Mouse (Mus musculus) hematopoietic stem cell, adult 5-6 weeks (primary cell): ENCODE measurements around the gene Tnip3. TPM values are rescaled to one million over a fixed set of nuclear protein-coding genes. Genes with fewer than 3 reads are reported as not detected.

ENCODE experiments used
- ATAC-seq, 2 experiments: fragments of 125-278 bp in 1 of 2; replicated peaks in 1 of 2; 2 replicates each; pipeline ENCODE4 v1.8.0; 2016 to 2017; ENCODE audit warnings: inconsistent platforms in 2 of 2, mild to moderate bottlenecking in 2 of 2, moderate number of reproducible peaks in 2 of 2, low read depth in 1 of 2, moderate TSS enrichment in 1 of 2; ENCODE audit not compliant: low FRiP score in 2 of 2, poor library complexity in 2 of 2, severe bottlenecking in 2 of 2, insufficient read depth in 1 of 2, low TSS enrichment in 1 of 2
- total RNA-seq: library from RNA; stranded (forward); fragments of 172-1452, 232-1000 nt; gene quantifications from 2 replicates; pipeline ENCODE4 v1.2.3, GENCODE M21; 2017

Tnip3 gene
- 71.3 and 73.5 TPM in 2 replicates for total RNA-seq

DNA sequence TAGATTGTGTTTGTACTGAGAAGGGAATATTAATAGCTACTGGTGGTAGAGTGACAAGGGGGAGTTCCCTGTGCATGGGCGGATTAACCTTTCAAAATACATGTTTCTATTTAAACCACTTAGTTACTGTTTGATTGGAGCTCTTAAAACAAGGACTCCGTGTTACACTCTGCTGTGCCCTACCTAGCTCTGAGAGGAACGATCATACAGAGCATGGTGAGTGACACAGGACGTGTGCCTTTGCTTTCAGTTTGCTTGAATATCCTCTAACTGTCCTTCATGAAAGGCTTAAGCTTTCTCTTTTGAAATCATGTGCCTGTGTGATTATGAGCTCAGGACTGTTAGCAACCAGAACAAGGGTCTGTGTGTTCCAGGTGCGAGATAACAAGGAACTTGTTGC, at the start of gene Tnip3:
Tnip3 (plus strand) TSS at position 122 of the 400 bp plus-strand sequence.
- ATAC-seq: peak; percentile 33 to 70; a peak in 3 of 4 replicates

DNA sequence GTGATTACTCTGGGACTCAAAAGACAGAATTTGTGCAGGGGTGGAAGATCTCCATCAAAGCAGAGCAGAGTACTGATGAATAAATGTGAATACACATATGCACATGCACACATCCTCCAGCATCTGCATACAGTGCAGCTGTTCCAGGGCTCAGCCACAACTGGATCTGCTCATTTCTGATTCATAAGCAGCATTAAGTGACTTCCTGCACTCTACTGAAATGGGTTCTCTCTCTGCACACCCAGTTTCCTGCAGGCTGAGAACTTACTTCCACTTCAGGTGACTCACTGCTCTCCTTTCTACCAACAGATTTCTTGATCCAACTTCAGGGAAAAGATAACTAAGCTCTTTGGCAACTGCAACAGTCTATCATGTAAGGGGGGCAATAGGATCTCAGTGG, 26.3 kb upstream of the Tnip3 start:
- peak; percentile 36 to 53; a peak in 3 of 4 replicates for ATAC-seq

DNA sequence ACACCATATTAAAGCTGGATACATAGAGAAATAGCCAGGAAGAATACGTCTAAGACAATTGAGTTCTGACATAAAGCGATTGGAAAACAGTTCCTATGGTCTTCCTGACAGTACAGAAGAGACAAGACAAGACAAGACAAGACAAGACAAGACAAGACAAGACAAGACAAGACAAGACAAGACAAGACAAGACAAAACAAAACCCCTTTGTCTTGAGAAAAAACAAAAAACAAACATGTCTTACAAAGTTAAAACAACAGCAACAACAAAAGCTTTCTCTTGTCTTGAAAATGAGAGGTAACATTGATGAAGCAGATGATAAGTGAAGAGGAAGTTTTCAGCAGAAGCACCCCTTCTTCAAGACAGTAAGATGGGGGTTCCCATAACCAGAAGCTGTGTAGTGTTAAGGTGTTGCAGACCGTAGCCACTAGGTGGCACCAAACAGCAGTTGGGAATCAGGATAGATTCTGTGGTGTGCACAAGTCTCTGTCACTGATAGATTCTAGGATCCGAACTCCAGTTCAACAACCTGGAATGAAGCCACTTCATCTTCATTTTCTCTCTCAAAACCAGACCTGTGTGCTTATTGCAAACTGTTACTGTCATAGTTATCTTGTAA, 15.0 kb upstream of the Tnip3 start:
- ATAC-seq: peak; percentile 87 to 91

DNA sequence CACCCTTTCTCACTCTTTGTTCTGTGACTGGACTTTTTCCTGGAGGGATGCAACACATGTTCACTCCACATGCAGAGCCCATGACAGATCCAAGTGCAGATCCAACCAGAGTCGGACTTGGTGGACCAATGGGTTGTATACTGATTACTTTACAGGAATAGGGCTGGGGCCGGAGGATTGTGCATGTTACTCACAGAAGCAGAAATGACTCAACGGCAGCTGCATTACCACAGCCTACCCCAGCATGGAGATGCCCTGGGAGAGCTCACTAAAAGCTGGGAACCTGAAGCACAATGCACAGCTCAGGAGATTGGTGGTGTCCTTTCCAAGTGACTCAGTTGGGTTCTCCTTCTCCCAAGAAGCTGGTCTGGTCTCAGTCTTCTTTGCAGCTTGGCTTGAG, 11.3 kb upstream of the Tnip3 start:
- ATAC-seq: no peak

DNA sequence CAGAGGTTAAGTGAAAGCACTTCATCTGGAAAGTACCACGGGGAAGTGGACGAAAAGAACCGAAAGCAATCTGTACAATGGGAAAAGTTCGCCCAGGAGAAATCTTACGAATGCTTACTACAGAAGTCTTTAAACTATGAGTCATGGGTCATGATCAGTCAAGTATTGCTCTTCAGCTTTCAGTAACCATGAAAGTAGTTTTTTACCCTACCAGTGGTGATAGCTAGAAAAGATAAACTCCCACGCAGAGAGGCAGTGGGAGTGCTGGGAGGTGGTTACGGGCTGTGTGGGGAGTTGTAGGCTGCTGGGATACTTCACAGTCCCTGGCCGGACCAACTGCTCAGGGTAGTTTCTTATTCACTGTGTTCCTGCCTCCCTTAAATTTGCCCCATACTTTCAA, 8.4 kb upstream of the Tnip3 start:
- ATAC-seq: no peak

DNA sequence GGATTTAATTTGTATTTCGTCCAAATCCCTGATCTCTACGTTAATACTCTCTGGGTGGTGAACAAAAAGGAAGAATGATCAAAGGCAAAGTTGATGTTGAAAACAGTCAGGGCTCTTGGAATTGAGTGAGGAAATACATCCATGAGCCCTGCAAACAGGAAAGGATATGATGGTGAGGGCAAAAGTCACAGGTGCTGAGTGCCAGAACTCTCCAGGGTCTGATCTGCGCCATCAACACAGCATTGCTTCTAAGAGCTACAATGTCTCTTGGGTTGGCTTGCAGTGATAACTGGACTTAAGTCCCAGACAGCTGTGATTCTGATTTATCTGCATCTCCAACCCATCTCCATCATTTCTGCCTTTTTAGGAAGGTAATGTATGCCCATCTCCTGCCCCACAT, 4.3 kb upstream of the Tnip3 start:
- ATAC-seq: no peak

DNA sequence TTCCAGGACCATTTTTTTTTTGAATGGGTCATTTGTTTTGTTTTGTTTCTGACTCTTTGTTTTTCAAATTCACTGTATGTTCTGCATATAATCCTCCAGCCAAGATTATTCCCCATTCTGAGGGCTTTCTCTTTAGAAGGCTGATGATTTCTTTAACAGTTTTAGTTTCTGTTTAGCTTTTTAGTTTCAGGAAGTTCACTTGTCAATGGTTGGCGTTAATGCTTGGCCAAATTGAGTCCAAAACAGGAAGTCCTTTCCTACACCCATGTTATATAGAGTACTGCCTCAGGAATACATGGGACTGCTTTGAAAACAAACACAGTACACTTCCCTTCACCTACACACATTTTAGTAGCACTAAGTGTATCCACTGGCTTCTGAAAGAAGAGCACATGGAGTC, 2.8 kb downstream of the Tnip3 start:
- ATAC-seq: peak; percentile 78 to 87

DNA sequence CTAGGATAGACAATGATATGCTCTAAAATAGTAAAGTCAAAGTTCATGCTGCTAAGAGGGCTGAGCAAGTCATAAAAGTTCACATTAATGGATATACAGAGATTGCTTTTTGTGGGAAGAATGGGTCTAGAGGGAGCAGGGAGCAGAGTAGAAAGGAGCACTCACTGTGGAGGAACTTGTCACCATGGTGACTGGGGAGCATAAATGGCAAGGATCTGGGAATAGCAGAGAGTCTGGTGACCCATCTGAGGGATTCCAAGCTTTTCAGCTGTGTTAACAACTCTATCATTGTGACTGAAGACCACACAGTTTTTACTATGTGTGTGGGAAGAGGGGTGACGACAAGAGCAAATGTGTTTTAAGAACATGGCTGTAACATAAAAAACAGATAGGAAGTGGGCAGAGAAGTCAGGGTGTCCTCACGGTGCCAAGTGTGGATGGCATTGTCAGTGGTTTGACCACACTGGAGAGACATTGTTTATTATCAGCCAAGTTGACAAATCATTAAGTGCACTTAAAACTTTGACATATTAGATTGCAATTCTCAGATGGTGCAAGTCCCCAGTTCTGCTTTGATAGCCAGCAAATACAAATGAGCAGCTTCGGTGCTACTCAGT, 6.2 kb downstream of the Tnip3 start:
- peak in 1 of 2 experiments; percentile 47; a peak in 2 of 4 replicates for ATAC-seq

DNA sequence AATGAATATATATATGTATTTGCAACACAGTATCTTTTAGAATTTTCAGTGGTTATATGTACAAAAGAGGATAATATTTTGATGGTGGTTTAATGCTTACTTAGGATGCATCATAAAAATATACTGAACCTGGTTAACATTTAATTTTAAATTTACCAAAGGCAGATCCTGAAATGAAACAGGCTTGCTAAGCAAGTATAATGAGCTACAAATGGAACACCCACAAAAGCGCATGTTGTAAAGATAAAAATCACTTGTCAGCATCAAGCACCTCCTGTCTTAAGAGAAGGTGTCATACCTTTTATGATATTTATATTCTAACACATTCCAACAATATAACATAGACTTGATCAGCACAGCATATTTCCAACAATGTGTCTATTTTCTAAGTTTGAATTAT, 8.6 kb downstream of the Tnip3 start:
- no peak for ATAC-seq

DNA sequence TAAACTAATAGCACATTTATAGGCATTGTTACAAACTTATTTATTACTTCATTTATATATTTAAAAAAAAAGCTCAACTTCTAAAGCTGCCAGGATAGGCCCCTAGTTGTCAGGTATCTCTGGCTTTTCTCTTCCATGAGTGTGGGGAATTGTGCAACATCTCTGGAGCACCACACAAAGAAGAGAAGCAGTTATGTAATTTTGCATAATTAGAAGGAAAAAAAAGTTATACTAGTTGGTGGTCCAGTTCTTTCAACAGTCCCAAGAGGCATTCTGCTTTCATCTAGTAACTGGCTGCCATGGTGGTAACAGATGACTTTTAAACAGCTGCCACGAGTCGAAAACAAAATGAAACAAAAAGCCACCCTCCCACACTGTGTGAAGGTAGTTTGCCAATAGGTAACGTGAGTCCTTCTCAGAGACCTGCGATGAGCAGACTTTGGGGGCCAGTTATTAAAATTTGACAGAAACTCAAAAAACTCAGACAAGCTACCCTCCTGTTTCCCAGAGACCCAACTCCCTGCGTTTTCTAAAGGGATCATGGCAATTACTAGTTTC, 12.3 kb downstream of the Tnip3 start:
- no peak for ATAC-seq

DNA sequence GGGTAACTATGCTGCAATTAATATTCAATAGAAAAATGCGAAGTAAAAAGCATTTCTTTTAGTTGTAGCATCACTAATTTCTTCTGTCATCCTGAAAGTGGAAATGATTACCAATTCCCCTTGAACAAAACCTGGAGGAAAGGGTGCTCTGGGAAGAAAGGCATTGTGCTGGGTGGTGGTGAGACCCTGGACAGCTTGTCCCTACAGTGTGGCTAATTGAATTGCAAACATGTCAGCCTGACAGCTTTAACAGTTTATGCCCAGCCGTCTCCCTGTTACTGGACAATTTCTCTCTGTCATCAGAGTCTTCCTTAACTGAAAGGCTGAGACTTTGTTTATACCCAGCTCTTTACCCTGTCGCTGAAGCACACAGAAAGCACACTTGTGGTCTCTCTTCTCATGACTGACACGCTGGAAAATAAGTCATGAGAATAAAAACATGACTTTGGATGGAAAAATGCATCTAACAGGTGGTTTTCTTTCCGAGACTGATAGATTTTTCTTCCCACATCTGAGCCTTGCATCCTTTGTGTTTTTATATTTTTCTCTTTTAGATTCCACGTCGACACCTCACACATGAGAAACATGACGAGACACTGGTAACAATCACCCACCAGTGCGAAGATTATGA, 13.0 kb downstream of the Tnip3 start:
- no peak for ATAC-seq

DNA sequence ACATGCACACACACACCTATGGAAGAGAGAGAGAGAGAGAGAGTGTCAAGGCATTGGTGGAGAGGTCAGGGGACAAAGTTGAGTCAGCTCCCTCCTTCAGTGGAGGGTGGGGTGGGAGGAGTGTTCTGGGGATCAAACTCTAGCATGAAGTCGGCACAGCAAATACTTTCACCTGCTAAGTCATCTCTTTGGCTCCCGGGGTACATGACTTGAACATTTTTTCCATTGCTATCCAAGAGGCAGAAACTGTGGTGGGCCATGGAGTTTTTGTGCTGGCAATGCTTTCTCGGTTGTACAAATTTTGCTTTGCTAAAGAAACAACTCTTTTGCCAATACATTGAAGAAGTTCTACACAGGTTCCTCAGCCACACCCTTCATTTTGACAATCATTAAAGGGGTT, 13.8 kb downstream of the Tnip3 start:
- ATAC-seq: no peak

DNA sequence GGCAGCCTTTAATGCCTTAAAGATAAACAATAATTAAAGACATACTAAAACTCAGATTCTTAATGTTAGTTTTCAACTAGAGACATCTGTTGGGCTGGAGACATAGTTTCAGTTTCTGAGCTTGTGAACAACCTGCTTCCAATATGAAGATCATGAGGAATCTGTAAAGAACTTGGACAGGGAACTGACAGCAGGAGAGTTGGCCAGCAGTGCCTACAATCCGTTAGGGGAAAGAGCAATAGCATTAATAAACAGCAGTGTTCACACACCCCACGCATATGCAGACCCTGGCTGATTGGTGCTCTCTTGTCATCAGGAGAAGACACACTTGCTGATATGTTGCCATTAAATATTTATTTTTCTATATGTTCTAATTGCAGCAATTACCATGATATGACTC, 15.0 kb downstream of the Tnip3 start:
- ATAC-seq: no peak

DNA sequence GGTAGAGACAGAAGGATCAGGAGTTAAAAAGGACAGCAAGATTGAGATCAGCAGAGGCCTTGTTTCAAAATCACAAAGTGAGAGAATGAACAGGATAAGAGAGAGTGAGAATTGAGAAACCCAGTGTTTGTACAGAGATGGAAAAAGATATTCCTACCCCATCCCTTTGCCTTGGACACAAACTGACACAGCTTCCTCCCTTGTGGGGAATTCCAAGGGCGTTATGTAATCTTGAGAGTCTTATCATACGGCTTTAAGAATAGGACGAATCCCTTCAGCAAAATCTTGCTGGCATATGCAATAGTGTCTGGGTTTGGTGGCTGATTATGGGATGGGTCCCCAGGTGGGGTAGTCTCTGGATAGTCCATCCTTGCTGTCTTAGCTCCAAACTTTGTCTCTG, 16.0 kb downstream of the Tnip3 start:
- no peak for ATAC-seq

DNA sequence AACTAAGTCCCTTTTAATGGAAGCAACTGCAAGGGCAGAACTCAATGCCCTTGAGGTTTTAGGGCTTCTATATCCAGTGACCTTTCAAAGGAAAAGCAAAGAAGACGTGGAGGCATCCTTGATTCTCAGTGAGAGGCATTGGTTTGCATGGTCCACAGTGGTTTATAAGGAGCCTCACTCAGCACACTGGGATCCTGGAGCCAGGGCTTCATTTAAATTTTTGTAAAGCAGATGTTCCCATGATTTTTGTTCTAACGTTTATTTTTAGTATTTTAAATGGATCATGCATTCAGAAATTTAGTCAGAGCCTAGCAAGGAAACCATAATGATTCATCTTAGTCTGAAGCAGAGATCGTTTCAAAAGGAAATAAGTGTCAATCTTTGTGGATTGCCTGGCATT, 17.3 kb downstream of the Tnip3 start:
- ATAC-seq: no peak

DNA sequence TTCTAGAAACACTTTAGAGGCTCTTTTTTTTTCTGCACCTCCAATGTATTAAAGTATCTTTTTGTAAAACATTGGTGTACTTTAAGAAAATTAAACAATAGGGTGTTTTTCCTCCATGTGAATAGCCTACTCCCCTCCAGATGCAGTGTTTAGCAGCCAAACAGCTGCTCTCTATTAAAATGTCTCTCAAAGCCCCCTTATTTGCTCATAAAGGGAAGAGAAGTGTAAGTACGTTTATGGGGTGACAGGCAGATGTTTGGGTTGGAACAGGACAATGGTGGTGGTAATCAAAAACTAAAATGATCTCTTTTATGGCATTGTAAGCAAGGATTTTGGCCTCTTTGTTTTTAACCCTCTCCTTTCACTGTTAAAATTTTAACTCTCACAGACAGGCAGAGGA, 17.8 kb downstream of the Tnip3 start:
- ATAC-seq: no peak

DNA sequence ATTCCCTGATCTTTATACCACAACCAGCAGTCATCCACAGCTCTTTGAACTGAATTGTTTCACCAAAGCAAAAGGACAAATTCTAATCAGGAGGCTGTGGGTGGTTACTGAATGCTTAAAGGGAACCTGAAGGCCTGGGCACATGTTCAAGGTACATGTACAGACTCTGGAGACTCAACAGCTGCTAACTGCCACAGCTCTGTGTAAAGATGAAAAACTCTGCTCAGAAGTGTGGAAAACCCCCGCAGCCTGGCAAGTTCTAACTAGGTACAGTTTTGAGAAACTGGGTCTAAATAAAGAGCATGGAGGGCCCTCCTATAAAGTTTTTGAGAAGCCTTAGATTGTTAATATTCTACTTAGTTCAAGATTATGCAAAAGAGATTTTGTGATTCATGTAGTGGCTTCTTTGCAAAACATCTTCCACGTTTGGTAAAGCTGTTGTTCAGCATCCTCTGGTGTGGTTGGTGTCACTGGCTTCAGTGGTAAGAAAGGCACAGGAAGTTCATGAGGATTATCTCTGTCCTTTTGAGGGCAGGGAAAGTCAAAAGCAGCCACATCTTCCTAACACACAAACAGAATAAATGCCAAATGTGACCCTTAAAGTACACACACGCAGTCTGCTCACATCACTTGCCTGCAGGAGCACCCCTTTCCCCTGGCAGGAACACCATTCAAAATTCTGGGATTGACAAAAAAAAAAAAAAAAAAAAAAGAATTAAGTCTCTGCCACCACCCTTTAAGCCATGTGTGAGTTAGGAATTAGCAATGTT, 39.0 kb downstream of the Tnip3 start:
- no peak for ATAC-seq

DNA sequence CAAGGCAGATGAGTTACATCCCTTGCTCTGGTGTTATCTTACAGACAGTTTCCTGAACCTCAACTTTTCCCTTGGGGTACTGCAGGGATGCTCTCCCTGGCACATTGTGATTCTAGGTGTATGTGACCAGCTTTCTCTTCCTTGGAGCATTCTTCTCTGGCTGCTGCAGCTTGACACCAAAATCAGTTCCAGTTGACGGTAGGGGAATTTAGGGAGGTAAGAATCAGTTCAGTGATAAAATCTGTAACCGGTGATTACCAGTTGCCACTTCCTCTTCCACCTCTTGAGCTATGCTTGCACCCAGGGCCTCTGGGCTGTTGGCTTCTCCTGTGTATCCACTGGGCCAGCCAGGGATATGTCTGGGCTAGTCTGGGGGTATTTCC, 39.5 kb downstream of the Tnip3 start:
- peak in 1 of 2 experiments; percentile 29; a peak in 1 of 4 replicates for ATAC-seq
